Mouse (Mus musculus) regulatory T cell (primary cell): Measurements from ENCODE around the gene Wfdc8.
"Not testable (repeated sequence)": the region's sequence is repeated elsewhere in the genome, so short reads cannot be mapped to it uniquely, and the experiment has no call there.

Source experiments
- in situ Hi-C: fragments of 300-600 bp; cut with MboI, MseI; formaldehyde crosslinking; loops from one replicate; pipeline ENCODE4 v1.15.1; 2025; ENCODE audit warnings: high pct_unique_total_duplicates

Gene Wfdc8

DNA sequence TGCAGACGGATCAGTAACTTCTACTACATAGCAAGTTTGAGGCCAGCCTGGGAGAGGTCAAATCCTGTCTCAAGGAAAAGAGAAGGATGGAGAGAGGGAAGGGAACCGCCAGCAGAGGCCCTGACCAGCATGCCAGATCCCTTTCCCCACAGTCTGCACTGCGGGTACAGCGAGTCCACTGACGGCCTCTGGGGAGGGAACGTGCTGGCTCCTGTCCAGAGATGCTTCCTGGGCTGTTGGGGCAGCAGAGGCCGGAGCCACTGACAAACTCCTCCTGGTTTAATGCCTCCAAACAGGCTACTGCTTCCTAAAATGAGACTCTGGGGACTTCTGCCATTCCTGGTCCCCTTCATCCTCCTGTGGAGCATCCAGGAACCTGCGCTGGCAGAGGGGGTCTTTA is at the start of gene Wfdc8, which contains the start of gene Wfdc6b:
Gene Wfdc8 (minus strand): TSS at position 156 of the 400 bp plus-strand sequence.
Gene Wfdc6b (plus strand): TSS at position 52 of the 400 bp plus-strand sequence.
- in situ Hi-C loops = not testable (repeated sequence)

DNA sequence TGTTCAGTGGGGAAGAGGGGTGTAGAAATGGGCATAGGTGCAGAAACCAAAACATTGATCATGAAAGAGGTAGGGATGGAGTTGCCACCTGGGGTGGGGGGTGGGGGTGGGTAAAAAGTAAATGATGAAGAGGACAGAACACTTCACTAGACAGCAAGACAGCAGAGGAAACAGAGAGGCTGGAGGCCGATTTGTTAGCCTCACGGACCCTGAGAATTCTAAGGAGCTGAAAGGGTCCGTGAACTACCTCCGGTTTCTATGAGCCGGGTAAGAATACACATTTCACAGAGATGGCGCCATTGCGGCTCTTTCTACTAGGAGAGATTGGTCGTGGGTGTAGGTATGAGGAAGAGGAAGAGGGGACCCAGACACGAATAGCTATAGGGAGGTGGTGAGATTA is 43.1 kb upstream of the Wfdc8 start, which contains the start of gene Wfdc9:
Gene Wfdc9 (minus strand): TSS at position 101 of the 400 bp plus-strand sequence.
- in situ Hi-C loops = loop anchor here (5.0 kb wide), 1 partner anchor 619 kb away; no protein-coding TSS in a partner anchor

DNA sequence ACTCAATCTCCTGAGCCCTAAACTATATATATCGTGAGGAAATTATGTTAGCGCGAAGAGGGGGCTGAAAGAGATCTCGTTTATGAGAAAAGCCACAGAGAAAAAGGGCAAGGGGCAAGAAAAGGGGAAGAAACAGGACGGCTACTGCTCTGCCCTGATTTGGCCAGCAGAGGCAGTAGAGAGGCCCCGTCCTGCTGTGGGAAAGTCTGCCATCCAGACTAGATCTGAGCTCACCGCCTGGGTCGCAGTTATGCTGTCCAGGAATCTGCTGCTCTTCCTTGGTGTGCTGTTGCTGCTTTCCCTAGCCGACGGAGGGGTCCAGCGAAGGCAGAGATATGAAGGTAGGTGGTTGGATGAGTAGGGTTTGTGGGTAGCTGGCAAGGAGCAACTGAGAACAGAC is 42.4 kb upstream of the Wfdc8 start, which contains the start of gene Wfdc10:
Gene Wfdc10 (plus strand): TSS at position 189 of the 400 bp plus-strand sequence.
- in situ Hi-C loops = loop anchor here (5.0 kb wide), 1 partner anchor 619 kb away; no protein-coding TSS in a partner anchor

DNA sequence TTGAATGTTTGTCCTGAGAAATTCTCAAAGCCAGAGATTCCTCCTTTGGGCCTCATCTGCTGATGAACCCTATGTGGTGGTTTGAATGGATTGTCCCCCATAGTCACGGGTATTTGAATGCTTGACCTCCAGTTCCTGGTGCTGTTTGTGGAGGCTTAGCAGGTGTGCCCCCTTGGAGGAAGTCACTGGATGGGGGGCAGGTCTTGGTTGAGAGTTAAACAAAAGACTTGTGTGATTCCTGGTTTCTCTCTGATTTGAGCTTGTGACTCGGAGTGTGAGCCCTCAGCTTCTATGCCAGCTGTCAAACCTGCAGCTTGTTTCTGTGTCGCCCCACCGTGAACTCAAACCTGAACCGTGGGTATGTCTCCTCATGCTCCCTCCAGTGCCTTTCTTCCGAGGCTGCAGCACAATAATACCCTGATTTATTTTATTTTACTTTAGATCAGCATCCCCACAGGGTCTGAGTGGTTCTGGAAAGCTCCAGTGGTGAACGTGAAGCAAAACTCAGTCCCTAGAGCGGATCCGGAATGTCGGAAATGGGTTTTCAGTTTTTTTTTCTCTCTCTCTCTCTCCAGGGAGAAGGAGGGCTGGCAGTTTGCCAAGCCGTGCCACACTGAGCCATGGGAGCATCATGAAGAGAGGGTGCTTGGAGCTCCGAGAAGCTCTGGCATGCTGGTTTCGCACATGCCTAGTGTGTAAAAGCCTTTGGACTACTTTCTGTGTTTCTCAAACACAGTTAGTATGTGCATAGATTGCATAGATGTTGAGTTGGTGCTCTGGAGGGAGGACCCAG is 28.7 kb upstream of the Wfdc8 start:
- in situ Hi-C loops = no loop called here

DNA sequence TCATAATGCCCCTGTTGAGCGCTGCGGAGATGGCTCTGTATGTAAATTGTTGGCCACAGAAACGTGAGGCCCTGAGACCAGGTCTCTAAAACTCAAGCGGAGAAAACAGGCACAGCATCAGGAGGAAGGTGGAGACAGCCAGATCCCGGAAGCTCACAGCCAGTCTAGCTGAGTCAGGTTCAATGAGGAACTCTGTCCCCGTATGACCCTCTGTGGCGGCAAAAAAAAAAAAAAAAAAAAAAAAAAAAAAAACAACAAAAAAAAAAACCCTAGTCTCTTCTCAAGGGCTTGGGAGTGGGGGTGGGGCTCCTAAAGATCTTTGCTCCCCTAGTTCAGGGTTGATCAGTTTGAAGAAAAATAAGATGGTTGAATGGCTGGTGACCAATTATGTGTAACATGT is 27.7 kb upstream of the Wfdc8 start:
- in situ Hi-C loops = no loop called here

DNA sequence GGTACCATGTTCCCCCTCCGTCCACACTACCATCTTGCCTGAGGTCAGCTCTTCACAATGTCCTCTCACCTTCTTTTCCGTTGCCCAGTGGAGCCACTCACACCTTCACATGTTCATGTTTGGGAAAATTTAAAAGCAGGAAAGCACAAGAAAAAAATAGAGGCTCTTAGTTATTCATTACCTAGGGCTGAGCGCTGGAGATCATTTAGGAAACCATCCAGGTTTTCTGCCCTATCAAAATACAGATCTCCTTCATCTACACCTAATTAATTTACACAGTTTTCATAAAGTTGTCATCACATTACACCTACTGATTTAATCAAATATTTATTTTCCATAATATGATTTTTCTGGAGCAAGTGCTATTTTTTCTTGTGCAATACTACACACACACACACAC is 25.3 kb upstream of the Wfdc8 start, which contains the start of gene Wfdc16:
Gene Wfdc16 (minus strand): TSS at position 101 of the 400 bp plus-strand sequence.
- in situ Hi-C loops = no loop called here

DNA sequence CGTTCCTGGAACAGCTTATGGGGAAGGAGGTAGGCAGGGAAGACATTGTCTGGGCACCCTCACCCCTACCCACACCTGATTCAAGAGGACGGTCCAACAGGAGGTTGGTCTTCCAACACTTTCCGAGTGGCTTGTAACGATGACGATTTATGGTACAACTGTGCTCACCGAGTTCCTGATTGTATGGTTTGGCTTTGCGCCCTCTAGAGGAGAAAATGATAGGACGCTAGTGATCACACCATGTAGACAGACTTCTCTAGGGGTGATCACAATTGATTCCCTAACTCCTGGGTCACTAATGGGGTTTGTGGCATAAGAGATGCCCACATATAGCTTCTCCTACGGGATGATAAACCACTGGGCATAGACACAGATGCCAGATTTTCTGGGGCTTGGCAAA is 21.8 kb upstream of the Wfdc8 start:
- in situ Hi-C loops = no loop called here

DNA sequence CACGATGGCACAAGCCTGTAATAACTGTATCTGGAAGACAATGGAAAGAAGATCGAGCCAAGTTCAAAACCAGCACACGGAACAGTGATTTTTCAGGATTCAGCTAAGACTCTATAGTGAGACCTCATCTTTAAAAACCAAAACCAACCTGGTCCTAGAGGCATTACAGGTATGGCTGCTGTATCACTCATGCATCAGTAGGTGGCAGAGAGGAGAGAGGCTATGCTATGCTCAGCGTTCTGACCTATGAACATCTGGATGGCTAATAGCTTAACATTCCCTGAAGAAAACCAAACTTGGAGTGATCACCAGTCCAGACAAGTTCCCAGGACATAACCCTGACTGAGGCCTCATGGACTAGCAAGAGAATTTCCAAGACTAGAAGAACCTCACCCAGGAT is 8.3 kb upstream of the Wfdc8 start:
- in situ Hi-C loops = no loop called here

DNA sequence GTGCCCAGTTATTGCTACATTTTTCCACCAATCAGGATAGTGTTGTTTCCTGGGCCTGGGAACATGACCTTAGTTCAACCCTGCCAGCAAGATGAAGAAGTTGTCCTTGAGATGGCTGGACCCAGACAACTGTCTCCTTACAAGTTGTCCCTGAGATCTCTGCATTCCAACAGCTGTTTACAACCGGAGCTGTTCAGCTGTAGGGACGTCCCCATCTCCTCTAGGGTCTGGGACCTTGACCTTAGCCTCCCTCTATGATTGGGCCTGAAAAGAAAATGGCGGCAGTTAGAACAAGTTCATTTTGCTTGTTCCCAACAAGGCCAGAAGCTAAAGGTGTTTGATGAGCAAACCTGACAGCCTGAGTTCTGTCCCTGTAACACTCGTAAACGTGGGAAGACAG is 5.6 kb upstream of the Wfdc8 start:
- in situ Hi-C loops = loop anchor here (5.0 kb wide), 1 partner anchor 37 kb away; no protein-coding TSS in a partner anchor

DNA sequence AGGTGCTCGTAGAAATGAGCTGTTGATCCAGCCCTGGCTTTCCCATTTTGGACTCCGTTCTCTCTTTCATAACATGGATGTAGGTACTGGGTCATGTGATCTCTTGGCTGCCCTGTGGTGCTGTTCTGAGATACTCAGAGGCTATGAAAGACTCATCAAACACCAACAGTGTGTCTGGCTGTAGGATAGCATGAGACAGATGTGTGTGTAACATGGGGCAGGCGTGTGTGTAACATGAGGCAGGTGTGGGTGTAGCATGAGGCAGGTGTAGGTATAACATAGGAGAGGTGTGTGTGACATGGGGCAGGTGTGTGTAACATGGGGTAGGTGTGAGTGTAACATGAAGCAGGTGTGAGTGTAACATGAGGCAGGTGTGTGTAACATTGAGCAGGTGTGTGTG is 2.0 kb upstream of the Wfdc8 start:
- in situ Hi-C loops = loop anchor here (5.0 kb wide), 1 partner anchor 33 kb away; no protein-coding TSS in a partner anchor

DNA sequence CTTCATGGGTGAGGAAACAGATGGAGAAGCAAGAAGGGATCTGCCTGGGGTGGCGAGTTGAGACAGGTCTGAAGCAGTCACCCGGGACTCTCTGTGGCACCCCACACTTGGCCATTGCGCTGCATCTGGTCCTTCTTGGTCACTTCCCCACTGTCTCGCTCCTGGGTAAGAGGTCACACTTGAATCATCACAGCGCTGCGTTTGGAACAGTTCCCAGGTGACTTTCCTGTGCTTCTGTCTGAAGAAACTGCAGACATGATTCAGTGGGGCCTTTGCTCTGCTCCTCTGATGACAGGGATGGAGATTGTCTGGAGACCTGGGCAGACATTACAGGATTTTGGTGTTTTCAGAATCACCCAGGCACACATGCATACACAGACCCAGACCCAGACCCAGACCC is 4.6 kb downstream of the Wfdc8 start:
- in situ Hi-C loops = no loop called here

DNA sequence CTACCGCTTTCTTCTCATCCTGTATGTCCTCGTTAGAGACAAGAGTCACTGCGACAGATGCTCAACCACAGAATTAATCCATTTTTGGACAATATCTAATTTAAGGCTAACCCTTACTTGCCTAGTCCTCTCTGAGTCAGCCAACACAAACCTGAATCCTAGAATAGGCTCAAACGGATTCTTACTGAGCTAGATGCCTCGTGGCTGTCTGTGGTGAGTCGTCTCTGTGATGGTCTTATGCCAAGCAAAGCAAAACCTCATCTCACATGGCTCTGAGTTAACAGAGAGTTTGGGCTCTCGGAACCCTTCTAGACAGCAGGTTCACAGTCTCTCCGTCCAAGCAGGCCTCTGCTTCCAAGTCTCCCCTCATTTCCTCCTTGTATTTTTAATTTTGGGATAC is 9.0 kb downstream of the Wfdc8 start:
- in situ Hi-C loops = no loop called here

DNA sequence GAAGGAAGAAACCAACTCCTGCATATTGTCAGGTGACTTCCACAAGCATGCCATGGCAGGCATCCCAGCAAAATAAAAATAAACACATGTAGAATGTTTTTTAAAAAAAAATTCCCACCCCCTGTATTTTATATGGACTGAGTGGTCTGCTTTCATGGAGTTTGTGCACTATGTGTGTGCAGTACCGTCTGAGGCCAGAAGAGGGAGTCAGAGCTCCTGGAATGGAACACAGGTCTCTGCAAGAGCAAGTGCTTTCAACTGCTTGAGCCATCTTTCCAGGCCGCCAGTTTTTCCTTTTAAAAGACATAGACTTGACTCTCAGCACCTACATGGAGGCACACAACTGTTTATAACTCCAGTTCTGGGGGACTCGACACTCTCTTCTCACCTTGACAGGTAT is 9.9 kb downstream of the Wfdc8 start:
- in situ Hi-C loops = no loop called here

DNA sequence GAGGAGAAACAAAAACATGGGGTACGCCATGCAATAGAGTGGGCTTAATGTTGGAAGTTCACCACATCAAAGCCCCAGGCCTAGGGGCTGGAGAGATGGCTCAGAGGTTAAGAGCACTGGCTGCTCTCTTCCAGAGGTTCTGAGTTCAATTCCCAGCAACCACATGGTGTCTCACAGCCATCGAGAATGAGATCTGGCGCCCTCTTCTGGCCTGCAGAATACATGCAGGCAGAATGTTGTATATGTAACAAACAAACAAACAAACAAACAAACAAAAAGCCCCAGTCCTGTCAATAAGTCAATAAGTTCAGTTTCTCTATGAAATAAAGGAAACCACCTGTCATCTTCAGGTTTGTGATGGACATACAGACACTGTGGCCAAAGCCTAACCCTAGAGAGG is 13.2 kb downstream of the Wfdc8 start:
- in situ Hi-C loops = no loop called here

DNA sequence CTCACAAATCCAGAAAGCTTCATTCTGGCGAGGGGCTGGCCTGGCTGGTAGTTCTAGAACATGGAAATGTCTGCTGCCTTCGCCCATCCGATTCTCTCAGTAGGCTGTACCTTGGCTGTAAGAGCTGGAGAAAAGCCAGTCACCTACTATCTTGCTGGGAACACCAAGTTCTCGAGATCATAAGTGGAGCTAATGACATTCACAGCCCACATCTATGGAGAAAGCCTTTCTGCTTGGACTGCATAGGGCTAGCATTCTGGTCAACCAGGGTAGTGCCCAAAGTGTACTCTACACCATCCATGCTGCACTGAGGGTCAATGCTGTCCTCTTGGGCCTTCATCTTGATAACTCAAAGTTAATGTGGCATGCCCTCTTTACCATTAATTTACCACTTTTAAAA is 19.9 kb downstream of the Wfdc8 start, which contains the start of gene Eppin:
Gene Eppin (minus strand): TSS at position 101 of the 400 bp plus-strand sequence.
- in situ Hi-C loops = loop anchor here (10.0 kb wide), 1 partner anchor 131 kb away; no protein-coding TSS in a partner anchor

DNA sequence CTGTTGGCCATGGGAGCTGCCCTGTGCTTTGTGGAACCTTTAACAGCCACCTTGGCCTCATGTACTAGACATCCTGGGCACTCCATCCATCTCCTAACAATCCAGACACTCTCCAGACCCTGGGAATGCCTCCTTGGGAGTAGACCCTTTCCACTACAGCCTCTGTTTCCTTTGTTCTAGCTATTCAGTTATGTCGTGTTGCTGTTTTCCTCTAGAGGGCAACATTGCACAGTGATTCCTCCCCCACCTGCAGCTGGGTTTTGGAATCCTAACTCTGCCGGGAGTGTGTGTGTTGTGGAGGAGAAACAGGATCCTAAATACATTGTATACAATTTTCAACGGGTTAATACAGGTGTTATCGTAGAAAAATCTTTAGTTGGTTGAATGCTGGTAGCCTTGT is 21.4 kb downstream of the Wfdc8 start:
- in situ Hi-C loops = loop anchor here (10.0 kb wide), 1 partner anchor 133 kb away; no protein-coding TSS in a partner anchor

DNA sequence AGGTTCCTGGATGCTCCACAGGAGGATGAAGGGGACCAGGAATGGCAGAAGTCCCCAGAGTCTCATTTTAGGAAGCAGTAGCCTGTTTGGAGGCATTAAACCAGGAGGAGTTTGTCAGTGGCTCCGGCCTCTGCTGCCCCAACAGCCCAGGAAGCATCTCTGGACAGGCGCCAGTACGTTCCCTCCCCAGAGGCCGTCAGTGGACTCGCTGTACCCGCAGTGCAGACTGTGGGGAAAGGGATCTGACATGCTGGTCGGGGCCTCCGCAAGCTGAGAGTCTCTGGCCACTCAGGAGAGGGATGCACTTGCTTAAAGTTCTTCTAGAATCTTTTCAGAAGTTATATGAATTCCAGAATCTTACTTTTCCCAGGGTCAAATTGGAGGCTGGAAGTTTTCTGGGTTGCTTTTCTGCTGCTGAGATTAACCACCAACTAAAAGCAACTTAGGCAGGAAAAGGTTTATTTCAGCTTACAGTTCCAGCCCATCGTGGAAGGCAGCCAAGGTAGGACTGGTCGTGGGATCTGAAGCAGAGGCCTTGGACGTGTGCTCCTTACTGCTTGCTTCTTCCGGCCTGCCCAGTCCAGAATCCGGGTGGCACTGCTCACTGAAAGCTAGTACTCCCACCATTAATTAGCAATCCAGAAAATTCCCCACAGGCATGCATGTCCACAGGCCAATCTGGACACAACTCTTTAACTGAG is 28.3 kb downstream of the Wfdc8 start, which contains the start of gene Wfdc6a:
Gene Wfdc6a (minus strand): TSS at position 423 of the 701 bp plus-strand sequence.
- in situ Hi-C loops = not testable (repeated sequence)

DNA sequence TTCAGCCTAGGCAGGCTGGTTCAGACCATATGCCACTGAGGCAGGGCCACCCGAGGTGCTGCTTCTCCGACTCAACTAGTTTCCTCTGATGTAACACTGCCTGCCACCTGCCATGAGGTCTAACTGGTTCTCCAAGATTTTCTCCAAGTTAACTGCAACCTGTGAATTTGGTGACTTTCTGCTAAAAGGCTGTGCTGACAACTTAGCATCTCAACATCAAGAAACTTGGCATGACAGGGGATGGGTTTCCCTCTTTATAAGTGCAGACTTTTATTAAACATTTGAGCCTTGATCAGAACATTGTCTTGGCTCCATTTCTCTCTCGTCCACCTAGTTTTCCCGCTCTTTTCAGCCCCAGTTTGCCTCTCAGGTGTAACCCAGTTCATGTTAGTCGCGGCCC is 40.1 kb downstream of the Wfdc8 start, which contains the start of gene Spint3:
Gene Spint3 (minus strand): TSS at position 101 of the 400 bp plus-strand sequence.
- in situ Hi-C loops = not testable (repeated sequence)

DNA sequence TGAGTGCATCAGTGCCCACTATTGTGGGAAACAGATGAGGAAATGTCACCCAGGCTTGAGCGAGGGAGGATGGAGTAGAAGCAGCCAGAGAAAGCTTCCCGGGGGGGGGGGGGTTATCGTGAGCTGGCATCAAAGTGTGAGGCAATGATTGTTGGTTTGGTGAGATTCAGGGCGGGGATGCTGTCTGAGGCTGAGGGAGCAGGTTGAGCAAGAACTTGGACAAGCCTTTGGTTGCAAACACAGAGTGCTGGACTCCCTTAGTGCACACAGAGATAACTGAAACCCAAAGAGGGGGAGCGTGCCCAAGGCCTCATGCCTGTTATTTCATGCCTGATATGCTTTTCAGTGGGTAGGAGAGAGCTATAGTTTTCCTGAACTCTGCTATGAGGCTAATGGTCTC is 46.0 kb downstream of the Wfdc8 start:
- in situ Hi-C loops = no loop called here

DNA sequence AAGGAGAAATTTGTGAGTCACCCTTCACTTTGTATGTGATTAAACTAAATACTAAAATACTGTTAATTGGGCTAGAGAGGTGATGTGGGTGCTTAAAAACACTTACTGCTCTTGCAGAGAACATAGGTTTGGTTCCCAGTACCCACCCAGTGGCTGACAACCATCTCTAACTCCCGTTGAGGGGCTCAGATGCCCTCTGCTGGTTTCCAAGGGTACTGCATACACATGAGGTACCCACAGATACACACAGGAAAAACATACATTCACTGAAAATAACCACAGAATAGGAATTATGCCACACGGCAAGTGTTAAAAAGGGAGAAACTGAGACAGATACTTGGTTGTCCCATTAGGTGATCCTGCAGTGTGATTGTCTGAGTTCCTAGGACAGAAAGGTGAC is 46.4 kb downstream of the Wfdc8 start:
- in situ Hi-C loops = no loop called here

DNA sequence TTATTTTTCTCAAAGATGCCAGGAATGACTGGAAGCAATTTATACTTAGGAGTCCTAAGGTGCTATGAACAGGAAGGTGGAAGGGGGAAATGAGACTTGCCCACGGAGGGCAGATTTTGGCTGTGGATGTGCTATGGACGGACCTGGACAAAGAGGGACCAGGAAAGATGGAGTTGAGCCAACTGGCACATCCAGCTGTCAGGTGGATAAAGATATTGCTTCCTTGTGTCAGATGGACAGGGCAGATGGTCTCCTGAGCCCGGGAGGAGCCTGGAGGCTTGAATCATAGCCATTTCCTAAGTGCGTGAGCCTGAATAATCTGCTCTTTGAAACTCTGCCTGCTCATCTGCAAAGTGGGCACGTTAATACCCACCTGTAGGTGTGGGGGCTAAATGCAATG is 49.1 kb downstream of the Wfdc8 start:
- in situ Hi-C loops = no loop called here
